Mouse (Mus musculus): ENCODE measurements at regions not wholly inside any gene's neighbourhood (a gene's known extent, or its start where the extent isn't known, plus 50 kb on each side); places are given as distances from the start of the nearest gene placed in this dataset.

- TF ChIP-seq CTCF (IDR thresholded peaks at IDR 0.05; ENCODE audit: insufficient read depth, low read depth, low read length), result no peak
- no peak for TF ChIP-seq POLR2A (IDR thresholded peaks at IDR 0.05; ENCODE audit: insufficient read depth, low read depth, low read length)
Observed at GRCm38 (mm10) chr3:80322291-80322690, 438.0 kb downstream of the Fam198b start.

Measured in olfactory bulb, adult 2 months (tissue).